Mouse (Mus musculus) megakaryocyte, embryonic 14.5 days (primary cell): ENCODE results near the gene Fam83d. TPM values are rescaled to one million over a fixed set of nuclear protein-coding genes. Genes with fewer than 3 reads are reported as not detected.
"Not testable (repeated sequence)": the region's sequence is repeated elsewhere in the genome, so short reads cannot be mapped to it uniquely, and the experiment has no call there.

ENCODE experiments used
- H3K27me3 ChIP-seq: replicated peaks from 2 replicates; pipeline ENCODE3; 2012; ENCODE audit warnings: inconsistent platforms
- H3K36me3 ChIP-seq: replicated peaks from 2 replicates; pipeline ENCODE3; 2012; ENCODE audit warnings: low read length, inconsistent platforms, mixed read lengths
- H3K4me1 ChIP-seq: 2 replicates; pipeline ENCODE4 v1.6.1; 2012; ENCODE audit warnings: inconsistent platforms
- H3K4me3 ChIP-seq: replicated peaks from 2 replicates; pipeline ENCODE3; 2012; ENCODE audit warnings: moderate library complexity, mild to moderate bottlenecking, inconsistent platforms
- H3K9me3 ChIP-seq: 2 replicates; pipeline ENCODE4 v1.6.1; 2012; ENCODE audit warnings: inconsistent platforms
- FLI1 ChIP-seq: IDR thresholded peaks from 2 replicates; pipeline ENCODE4 v1.6.1; 2012; ENCODE audit warnings: low read length, inconsistent platforms, mixed read lengths
- GATA1 ChIP-seq: IDR thresholded peaks from 3 replicates; pipeline ENCODE4 v1.6.1; 2012; ENCODE audit warnings: mixed read lengths, low read length, inconsistent platforms, borderline replicate concordance
- polyA plus RNA-seq: library from polyadenylated mRNA; stranded (reverse); fragments of >175 nt; gene quantifications from 2 replicates; pipeline ENCODE4 v1.2.3, GENCODE M21; 2012; ENCODE audit warnings: low replicate concordance; ENCODE audit not compliant: insufficient read depth

The Fam83d gene
- polyA plus RNA-seq, 1 experiment = 2.8 TPM

GRCm38 (mm10) chr2:158730896-158731295 is 37.0 kb upstream of the Fam83d start:
- peaks cover 38% of the 10 kb centered on the region for H3K4me1 ChIP-seq
- peaks cover 73% of the 10 kb centered on the region for H3K27me3 ChIP-seq
- no peaks in the 10 kb centered on the region for H3K36me3 ChIP-seq
- no peak overlapping the region for H3K4me3 ChIP-seq
- TF ChIP-seq FLI1 (no peak), GATA1 (no peak)
- H3K9me3 ChIP-seq = peaks cover 3% of the 10 kb centered on the region

DNA sequence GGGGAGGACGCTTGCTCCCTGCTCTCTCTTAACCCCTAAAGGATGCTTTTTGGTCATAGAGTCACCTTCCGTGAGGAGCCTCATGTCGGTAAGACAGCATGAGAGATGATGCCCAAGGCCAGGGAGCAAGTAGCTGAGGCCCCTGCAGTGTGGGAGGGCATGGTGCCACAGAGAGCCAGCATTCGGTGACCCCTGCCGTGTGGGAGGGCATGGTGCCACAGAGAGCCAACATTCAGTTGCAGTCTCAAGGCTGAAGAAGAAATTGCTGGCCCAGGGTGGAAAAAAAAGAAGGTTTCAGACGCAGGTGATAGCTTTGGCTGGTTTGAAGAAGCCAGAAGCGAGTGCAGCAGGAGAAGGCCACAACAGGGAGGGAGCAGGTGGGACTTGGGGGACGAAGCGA is 35.4 kb upstream of the Fam83d start:
- TF ChIP-seq FLI1 = no peak
- no peak for TF ChIP-seq GATA1
- no peaks in the 10 kb centered on the region for H3K36me3 ChIP-seq
- peaks cover 38% of the 10 kb centered on the region for H3K4me1 ChIP-seq

GRCm38 (mm10) chr2:158733136-158733535 is 34.8 kb upstream of the Fam83d start:
- H3K36me3 ChIP-seq = no peaks in the 10 kb centered on the region

More for the DNA sequence above, 35.4 kb upstream of the Fam83d start:
- Histone ChIP-seq H3K4me3 (peak overlapping the region; percentile 28), H3K9me3 (peaks cover 11% of the 10 kb centered on the region), H3K27me3 (peaks cover 62% of the 10 kb centered on the region)

GRCm38 (mm10) chr2:158733914-158734313 is 34.0 kb upstream of the Fam83d start:
- TF ChIP-seq GATA1 = no peak
- TF ChIP-seq FLI1 = no peak
- H3K4me1 ChIP-seq = peaks cover 38% of the 10 kb centered on the region
- peaks cover 63% of the 10 kb centered on the region for H3K27me3 ChIP-seq
- H3K36me3 ChIP-seq = no peaks in the 10 kb centered on the region
- H3K9me3 ChIP-seq = peaks cover 11% of the 10 kb centered on the region
- H3K4me3 ChIP-seq = no peak overlapping the region

More at GRCm38 (mm10) chr2:158733136-158733535, 34.8 kb upstream of the Fam83d start:
- no peak overlapping the region for H3K4me3 ChIP-seq
- H3K27me3 ChIP-seq = peaks cover 59% of the 10 kb centered on the region
- H3K4me1 ChIP-seq = peaks cover 38% of the 10 kb centered on the region
- peaks cover 11% of the 10 kb centered on the region for H3K9me3 ChIP-seq
- TF ChIP-seq GATA1 = no peak
- no peak for TF ChIP-seq FLI1

DNA sequence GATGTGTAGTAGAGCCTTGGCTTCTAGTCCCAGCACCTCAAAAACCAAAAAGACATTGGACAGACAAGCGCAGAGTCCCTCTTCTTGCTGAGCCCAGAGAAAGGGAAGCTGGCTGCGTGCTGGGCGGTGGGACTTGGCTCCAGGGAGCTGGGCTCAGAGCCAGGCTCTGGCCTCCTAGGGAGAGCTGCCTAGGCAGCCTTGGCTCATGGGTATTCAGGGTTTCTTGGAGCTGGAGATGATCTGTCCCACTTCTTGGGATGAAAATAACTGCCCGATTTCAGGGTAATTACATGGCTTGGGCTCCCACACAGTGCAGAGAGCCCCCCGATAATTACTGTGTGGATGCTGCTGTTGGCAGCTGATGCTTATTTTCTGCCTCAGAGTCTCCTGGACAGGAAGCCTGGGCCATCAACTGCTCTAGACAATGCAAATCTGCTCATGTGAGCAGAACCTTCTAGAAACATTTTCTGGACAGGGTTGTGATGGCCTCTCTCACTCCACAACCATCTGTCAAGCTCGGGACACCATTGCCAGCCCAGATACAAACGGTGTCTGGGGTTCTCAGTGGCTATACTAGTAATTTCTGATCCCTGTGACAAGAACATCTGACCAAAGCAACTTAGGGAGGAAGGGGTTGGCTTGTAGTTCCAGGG is 33.3 kb upstream of the Fam83d start:
- TF ChIP-seq GATA1 (no peak), FLI1 (no peak)
- Histone ChIP-seq H3K4me1 (peaks cover 38% of the 10 kb centered on the region), H3K4me3 (no peak overlapping the region), H3K27me3 (peaks cover 64% of the 10 kb centered on the region), H3K9me3 (peaks cover 11% of the 10 kb centered on the region), H3K36me3 (no peaks in the 10 kb centered on the region)

DNA sequence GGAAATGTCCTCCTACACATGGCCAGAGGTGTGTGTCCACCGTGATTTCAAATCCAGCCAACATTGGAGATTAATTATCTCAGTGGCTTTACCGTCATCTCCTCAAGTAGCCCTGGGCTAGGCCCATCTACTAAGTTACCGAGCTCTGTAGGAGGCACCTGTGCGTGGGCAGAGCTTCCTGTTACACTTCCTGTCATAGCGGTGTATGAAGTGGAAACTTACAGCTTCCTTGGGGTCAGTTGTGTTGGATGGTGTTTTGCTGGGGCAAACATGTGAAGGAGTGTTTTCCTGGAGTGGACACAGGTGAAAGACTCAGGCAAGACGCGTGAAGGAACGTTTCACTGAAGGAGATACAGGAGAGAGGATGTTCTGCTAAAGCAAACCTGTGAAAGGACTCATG is 32.6 kb upstream of the Fam83d start:
- Histone ChIP-seq H3K27me3 (peaks cover 60% of the 10 kb centered on the region), H3K4me1 (peaks cover 38% of the 10 kb centered on the region), H3K4me3 (no peak overlapping the region), H3K36me3 (no peaks in the 10 kb centered on the region), H3K9me3 (peaks cover 11% of the 10 kb centered on the region)
- no peak for TF ChIP-seq GATA1

- not testable (repeated sequence) for H3K36me3 ChIP-seq, H3K4me3 ChIP-seq
- peaks cover 11% of the 10 kb centered on the region for H3K9me3 ChIP-seq
- H3K4me1 ChIP-seq = peaks cover 31% of the 10 kb centered on the region
- peaks cover 61% of the 10 kb centered on the region for H3K27me3 ChIP-seq
These were observed 31.6 kb upstream of the Fam83d start for GRCm38 (mm10) chr2:158736247-158736646.

DNA sequence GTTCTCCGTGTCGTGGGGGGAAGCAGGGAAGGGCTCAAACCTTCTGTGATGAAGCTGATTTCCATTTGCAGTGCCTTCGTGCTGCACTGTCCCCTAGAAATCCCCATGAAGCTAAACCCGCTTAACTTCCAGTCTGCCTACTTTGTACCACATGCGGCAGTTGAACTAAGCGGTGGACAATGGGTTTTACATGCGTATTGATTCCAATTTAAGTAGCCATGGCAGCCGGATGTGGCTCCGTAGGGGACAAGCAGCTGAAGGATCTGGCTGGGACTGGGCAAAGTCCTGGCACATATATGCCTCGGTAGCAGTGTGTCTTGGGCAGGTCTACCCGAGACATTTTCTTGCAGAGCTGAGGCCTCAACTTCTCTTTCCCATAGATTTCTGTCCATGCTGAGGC is 29.3 kb upstream of the Fam83d start:
- H3K4me3 ChIP-seq = no peak overlapping the region
- H3K4me1 ChIP-seq = peaks cover 17% of the 10 kb centered on the region
- TF ChIP-seq GATA1 = no peak
- TF ChIP-seq FLI1 = no peak
- H3K9me3 ChIP-seq = peaks cover 20% of the 10 kb centered on the region
- no peaks in the 10 kb centered on the region for H3K36me3 ChIP-seq
- peaks cover 52% of the 10 kb centered on the region for H3K27me3 ChIP-seq

DNA sequence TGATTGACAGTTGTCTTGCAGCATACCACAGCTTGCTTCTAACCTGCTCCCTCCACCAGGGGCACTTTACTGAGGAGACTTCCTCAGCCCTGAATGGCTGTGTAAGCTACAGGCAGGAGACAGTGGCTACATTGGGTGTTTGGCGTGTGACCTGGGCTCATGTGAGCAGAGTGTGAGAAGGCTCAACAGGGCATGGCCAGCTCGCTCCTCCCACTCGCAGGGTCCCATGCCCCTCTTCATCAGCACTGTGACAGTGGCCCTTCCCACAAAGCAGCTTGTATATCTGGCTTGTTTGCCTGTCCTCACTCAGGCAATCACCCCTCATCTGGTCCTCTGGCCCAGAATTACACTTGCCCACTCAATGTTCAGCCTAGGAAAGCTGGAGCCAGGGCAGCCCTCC is 28.8 kb upstream of the Fam83d start:
- Histone ChIP-seq H3K4me1 (peaks cover 12% of the 10 kb centered on the region), H3K4me3 (no peak overlapping the region), H3K27me3 (peaks cover 49% of the 10 kb centered on the region), H3K36me3 (no peaks in the 10 kb centered on the region), H3K9me3 (peaks cover 20% of the 10 kb centered on the region)
- no peak for TF ChIP-seq FLI1
- TF ChIP-seq GATA1 = no peak

- Histone ChIP-seq H3K4me1 (peaks cover 12% of the 10 kb centered on the region), H3K27me3 (peaks cover 43% of the 10 kb centered on the region), H3K9me3 (peaks cover 15% of the 10 kb centered on the region), H3K4me3 (no peak overlapping the region), H3K36me3 (no peaks in the 10 kb centered on the region)
- no peak for TF ChIP-seq GATA1
- TF ChIP-seq FLI1 = no peak
These were observed 26.8 kb upstream of the Fam83d start for GRCm38 (mm10) chr2:158741011-158741501.

- Histone ChIP-seq H3K36me3 (no peaks in the 10 kb centered on the region), H3K9me3 (peaks cover 9% of the 10 kb centered on the region), H3K27me3 (peaks cover 49% of the 10 kb centered on the region), H3K4me1 (peaks cover 12% of the 10 kb centered on the region), H3K4me3 (no peak overlapping the region)
- TF ChIP-seq FLI1 = no peak
- no peak for TF ChIP-seq GATA1
These were observed 25.5 kb upstream of the Fam83d start for GRCm38 (mm10) chr2:158742431-158742830.
